Mouse (Mus musculus) megakaryocyte, embryonic 14.5 days (primary cell): ENCODE data around the gene Sin3a.

Experiments used
- FLI1 ChIP-seq: IDR thresholded peaks from 2 replicates; pipeline ENCODE4 v1.6.1; 2012; ENCODE audit warnings: low read length, inconsistent platforms, mixed read lengths
- GATA1 ChIP-seq: IDR thresholded peaks from 3 replicates; pipeline ENCODE4 v1.6.1; 2012; ENCODE audit warnings: mixed read lengths, low read length, inconsistent platforms, borderline replicate concordance

DNA sequence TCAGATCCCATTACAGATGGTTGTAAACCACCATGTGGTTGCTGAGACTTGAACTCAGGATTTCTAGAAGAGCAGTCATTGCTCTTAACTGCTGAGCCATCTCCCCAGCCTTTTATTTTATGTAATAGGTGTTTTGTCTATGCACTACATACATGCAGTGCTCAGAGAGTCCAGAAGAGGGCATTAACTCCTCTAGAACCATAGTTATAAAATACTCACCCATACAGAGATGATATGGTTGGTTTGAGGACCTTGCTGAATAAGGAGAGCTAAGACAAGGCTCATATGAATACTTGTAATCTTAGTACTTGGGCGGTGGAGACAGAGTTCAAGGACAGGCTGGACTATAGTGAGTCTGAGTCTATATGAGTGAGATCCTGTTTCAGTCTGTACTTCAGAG lies 15.6 kb upstream of the Sin3a start:
- TF ChIP-seq GATA1 (no peak), FLI1 (no peak)
